Mouse (Mus musculus): ENCODE measurements at regions not wholly inside any gene's neighbourhood (a gene's known extent, or its start where the extent isn't known, plus 50 kb on each side); places are given as distances from the start of the nearest gene placed in this dataset.

DNA sequence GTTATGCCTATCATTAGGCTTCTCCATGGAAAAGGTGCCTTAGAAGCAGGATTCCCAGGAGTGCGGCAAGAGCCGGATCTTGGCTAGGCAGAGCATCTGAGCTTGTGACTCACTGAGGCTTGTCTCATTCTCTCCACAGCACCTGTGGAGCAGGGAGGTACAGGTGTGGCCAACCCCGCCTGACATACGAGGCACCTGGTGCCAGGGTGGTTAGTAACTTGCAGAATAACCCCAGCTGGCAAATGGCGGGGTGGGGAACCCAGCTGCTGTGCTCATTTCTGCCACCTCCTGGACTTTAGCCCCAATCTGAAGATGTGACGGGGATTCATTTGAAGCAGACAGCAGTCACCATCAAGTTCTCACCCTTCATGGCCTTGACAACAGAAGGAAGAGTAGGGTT, 96.2 kb downstream of the Pdgfra start:
- H3K4me3 ChIP-seq = no peak overlapping the region
- no peaks in the 10 kb centered on the region for H3K9me3 ChIP-seq
- no peak overlapping the region for H3K9ac ChIP-seq
- H3K27me3 ChIP-seq = no peaks in the 10 kb centered on the region
- H3K4me2 ChIP-seq = no peak overlapping the region
- 85% methylated on average over 6 of the region's 6 CpGs for WGBS
- no peaks in the 10 kb centered on the region for H3K36me3 ChIP-seq
- no peak for ATAC-seq (ENCODE audit: low FRiP score, low read depth)
- peaks cover 12% of the 10 kb centered on the region for H3K4me1 ChIP-seq (replicated peaks)
- no peak overlapping the region for H3K27ac ChIP-seq (replicated peaks)

DNA sequence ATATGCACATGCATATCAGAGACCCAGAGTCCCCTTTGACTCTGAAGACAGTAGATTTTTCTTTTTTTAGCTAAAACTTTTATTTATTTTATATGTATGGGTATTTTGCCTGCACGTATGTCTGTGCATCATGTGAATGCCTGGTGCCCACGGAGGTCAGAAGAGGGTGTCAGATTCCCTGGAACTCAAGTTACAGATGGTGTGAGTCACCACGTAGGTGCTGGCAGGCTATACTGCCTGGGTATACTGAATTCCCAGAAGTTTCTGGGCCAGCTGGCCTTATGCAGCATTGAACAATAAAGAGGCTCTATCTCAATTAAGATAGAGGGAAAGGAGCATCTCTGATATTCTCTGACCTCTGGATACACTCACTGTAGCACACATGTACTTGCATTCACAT, 97.6 kb downstream of the Pdgfra start:
- Histone ChIP-seq H3K9ac (no peak overlapping the region), H3K4me1 (replicated peaks) (peaks cover 12% of the 10 kb centered on the region), H3K9me3 (no peaks in the 10 kb centered on the region), H3K36me3 (no peaks in the 10 kb centered on the region), H3K27me3 (no peaks in the 10 kb centered on the region), H3K4me2 (no peak overlapping the region), H3K27ac (replicated peaks) (no peak overlapping the region), H3K4me3 (no peak overlapping the region)
- no peak for ATAC-seq (ENCODE audit: low FRiP score, low read depth)
- WGBS = 79% methylated on average over 3 of the region's 3 CpGs

DNA sequence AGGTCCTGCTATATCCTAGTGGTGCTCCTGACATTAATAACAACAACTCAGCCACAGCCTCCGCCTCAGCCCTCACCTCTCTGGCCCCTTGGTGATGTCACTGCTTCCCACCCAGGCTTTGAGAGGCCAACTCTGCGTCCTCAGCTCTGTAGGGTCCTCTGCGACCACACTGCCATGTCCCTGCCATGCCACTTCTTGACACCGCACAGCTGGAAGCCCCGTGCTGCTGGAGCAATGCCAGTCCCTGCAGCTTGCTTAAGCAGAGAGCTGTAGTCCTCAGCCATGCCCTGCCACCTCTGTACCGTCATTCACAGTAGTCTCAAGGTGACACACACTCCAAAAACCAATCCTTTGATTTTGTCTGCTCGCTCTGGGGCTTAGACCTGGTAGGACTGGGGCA, 101.3 kb downstream of the Pdgfra start:
- no peak overlapping the region for H3K9ac ChIP-seq
- 72% methylated on average over 7 of the region's 7 CpGs for WGBS

DNA sequence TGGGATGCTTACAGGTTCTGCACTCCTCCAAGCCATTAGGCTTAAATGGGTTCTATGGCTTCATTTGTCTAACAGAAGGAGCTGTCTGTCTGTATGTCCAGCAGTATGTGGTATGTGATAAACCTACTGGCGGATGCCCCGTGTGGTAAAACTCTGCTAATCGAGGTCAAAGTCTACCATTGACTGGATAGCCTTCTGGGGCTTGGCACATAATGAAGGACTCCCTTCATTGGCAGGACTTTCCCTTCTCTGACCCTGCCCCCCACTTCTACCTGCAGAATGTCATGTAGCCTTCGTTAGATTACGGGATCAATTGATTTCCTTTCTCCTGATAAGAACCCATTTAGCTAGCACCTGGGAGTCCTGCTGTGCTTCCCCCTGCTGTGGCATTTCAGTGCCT, 101.7 kb downstream of the Pdgfra start:
- H3K9ac ChIP-seq = no peak overlapping the region
- ATAC-seq (ENCODE audit: low FRiP score, low read depth) = no peak
- H3K27me3 ChIP-seq = no peaks in the 10 kb centered on the region
- no peaks in the 10 kb centered on the region for H3K36me3 ChIP-seq
- no peaks in the 10 kb centered on the region for H3K4me1 ChIP-seq (replicated peaks)
- H3K4me2 ChIP-seq = no peak overlapping the region
- no peaks in the 10 kb centered on the region for H3K9me3 ChIP-seq
- H3K27ac ChIP-seq (replicated peaks) = no peak overlapping the region
- WGBS = 86% methylated on average over 5 of the region's 5 CpGs
- H3K4me3 ChIP-seq = no peak overlapping the region

More for the DNA sequence above, 101.3 kb downstream of the Pdgfra start:
- no peaks in the 10 kb centered on the region for H3K4me1 ChIP-seq (replicated peaks)
- H3K36me3 ChIP-seq = no peaks in the 10 kb centered on the region
- no peaks in the 10 kb centered on the region for H3K9me3 ChIP-seq
- no peaks in the 10 kb centered on the region for H3K27me3 ChIP-seq
- H3K27ac ChIP-seq (replicated peaks) = no peak overlapping the region
- ATAC-seq (ENCODE audit: low FRiP score, low read depth) = no peak
- H3K4me3 ChIP-seq = no peak overlapping the region
- H3K4me2 ChIP-seq = no peak overlapping the region

DNA sequence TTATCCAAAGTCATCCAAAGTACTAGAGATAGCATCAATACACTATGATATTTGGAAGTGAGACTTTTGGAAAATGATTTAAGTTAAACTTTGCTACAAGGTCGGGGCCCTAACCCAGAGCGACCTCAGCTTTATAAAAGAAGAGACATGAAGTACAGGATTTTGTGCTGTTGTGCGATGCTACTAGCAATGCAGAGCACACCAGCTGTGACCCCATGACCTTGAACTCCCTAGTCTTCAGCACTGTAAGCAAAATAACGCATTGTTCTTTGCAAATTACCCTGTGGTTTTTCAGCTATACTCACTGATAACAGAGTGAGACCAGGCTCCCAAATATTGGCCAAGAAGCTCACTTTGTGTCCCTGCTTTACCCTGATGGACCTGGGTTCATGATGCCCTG, 104.1 kb downstream of the Pdgfra start:
- Histone ChIP-seq H3K4me3 (no peak overlapping the region), H3K4me1 (replicated peaks) (no peaks in the 10 kb centered on the region), H3K36me3 (no peaks in the 10 kb centered on the region), H3K9me3 (no peaks in the 10 kb centered on the region), H3K27ac (replicated peaks) (no peak overlapping the region), H3K27me3 (no peaks in the 10 kb centered on the region), H3K4me2 (no peak overlapping the region), H3K9ac (no peak overlapping the region)
- WGBS = 82% methylated on average over 4 of the region's 4 CpGs
- ATAC-seq (ENCODE audit: low FRiP score, low read depth) = no peak

DNA sequence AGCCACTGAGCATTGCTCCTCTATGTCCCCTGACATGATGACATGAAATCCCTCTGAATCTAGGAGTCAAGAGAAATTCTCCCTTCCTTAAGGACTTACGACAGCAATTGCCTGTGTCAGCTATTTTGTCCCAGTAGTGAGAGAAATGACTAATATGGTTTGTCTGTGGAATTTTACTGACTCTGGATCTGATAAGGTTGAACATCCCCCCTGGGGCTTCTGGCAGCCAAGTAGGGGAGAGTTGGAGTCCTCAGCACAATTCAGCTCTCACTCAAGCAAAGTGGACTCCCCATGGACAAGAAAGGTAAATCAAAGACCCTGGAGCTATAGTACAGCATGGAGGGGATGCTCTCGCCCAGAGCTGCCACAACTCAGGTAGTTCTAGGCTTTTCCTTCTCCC, 105.0 kb downstream of the Pdgfra start:
- Histone ChIP-seq H3K9ac (no peak overlapping the region), H3K4me1 (replicated peaks) (no peaks in the 10 kb centered on the region), H3K27ac (replicated peaks) (no peak overlapping the region), H3K4me3 (no peak overlapping the region), H3K4me2 (no peak overlapping the region), H3K9me3 (no peaks in the 10 kb centered on the region), H3K36me3 (no peaks in the 10 kb centered on the region), H3K27me3 (no peaks in the 10 kb centered on the region)
- 76% methylated on average over 2 of the region's 2 CpGs for WGBS
- no peak for ATAC-seq (ENCODE audit: low FRiP score, low read depth)

DNA sequence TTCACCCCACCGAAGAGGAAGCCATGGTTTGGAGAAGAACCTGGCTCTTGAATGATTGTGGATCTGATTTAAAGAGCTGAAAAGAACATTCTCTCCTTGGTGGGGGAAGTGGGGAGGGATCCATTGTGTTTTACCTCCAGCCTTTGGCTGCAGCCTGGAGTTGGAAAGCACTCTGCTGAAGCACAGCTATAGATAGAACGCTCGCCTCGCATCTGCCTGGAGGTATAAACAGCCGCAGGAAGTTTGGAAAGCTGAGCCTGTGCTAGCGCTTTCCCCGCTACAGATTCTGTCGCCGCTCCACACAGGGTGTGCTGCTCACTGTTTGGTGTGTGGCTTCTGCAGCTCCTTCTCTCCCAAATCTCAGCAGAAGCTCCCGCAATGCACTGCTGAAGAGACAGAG, 108.2 kb downstream of the Pdgfra start:
- no peaks in the 10 kb centered on the region for H3K27me3 ChIP-seq
- no peak for ATAC-seq (ENCODE audit: low FRiP score, low read depth)
- H3K9me3 ChIP-seq = no peaks in the 10 kb centered on the region
- H3K36me3 ChIP-seq = no peaks in the 10 kb centered on the region
- no peak overlapping the region for H3K4me3 ChIP-seq
- H3K9ac ChIP-seq = no peak overlapping the region
- no peaks in the 10 kb centered on the region for H3K4me1 ChIP-seq (replicated peaks)
- no peak overlapping the region for H3K4me2 ChIP-seq
- no peak overlapping the region for H3K27ac ChIP-seq (replicated peaks)
- 89% methylated on average over 10 of the region's 10 CpGs for WGBS

DNA sequence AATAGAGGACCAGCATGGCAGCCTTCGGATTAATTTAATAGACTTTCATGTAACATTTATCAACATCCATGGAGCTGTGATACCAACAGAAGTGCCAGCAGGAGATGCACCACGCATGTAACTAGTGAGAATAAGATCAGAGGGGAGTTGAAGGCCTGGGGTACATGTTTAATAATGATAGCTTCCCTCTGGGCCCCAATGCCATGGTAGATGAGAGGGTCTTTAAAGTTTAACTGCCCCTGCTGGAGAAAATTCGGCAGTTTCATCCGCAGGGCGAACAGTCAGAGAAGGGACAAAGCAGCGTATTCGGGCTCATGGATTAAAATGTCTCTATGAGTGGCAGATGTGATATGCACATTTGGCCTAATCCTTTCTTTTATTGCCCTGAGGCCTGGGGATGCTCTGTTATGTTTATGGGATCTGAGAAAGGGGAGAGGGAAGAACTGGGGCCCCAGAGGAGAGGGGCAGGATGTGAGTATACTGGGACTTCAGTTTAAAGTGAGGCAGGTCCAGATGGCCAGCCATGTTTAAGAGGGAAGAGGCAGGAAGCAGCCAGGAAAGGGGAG, 114.1 kb downstream of the Pdgfra start:
- H3K4me1 ChIP-seq (replicated peaks) = no peaks in the 10 kb centered on the region
- H3K4me2 ChIP-seq = no peak overlapping the region
- H3K9ac ChIP-seq = no peak overlapping the region
- WGBS = 72% methylated on average over 7 of the region's 7 CpGs
- no peaks in the 10 kb centered on the region for H3K27me3 ChIP-seq
- no peak overlapping the region for H3K27ac ChIP-seq (replicated peaks)
- H3K9me3 ChIP-seq = no peaks in the 10 kb centered on the region
- H3K4me3 ChIP-seq = no peak overlapping the region
- ATAC-seq (ENCODE audit: low FRiP score, low read depth) = no peak
- H3K36me3 ChIP-seq = no peaks in the 10 kb centered on the region

DNA sequence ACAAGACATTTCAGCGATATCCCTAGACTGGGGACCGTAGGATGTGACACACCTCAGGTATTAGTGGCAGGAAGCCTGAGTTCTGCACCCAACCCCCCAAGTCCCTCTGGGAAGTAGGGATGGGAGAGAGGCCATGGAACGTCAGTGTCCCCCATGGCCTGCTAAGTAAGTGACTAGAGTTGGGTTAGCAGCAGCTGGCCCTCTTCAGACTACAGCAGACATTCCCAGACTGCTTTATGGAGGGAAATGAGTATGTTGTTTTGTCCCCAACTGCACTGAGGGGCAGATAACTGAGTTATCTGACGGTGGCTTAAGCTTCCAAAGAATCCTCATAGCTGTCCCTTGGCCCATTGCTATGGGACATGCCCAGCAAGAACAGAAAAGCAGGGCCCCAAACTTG, 114.8 kb downstream of the Pdgfra start:
- no peak overlapping the region for H3K27ac ChIP-seq (replicated peaks)
- ATAC-seq (ENCODE audit: low FRiP score, low read depth) = no peak
- no peaks in the 10 kb centered on the region for H3K9me3 ChIP-seq
- H3K4me1 ChIP-seq (replicated peaks) = no peaks in the 10 kb centered on the region
- 83% methylated on average over 4 of the region's 4 CpGs for WGBS
- H3K4me2 ChIP-seq = no peak overlapping the region
- H3K4me3 ChIP-seq = no peak overlapping the region
- no peaks in the 10 kb centered on the region for H3K36me3 ChIP-seq
- no peak overlapping the region for H3K9ac ChIP-seq
- H3K27me3 ChIP-seq = no peaks in the 10 kb centered on the region

DNA sequence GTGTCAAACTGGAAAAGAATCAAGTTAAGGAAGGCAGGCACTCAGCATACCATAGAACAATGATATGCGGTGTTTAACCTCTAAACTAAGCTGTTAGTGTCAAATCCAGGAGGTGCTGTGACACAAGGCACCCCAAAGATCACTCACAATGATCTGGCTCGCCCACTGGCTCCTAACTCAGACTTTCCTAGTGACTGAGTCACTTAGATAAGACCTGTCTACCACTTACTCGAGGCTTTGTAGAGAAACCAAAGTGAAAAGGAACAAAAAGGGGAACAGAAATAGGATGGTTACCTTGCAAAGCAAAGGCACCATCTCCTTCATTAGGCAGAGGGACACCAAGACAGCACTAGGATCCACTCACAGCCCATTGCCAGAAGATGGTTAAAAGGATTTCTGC, 115.7 kb downstream of the Pdgfra start:
- no peaks in the 10 kb centered on the region for H3K9me3 ChIP-seq
- H3K9ac ChIP-seq = no peak overlapping the region
- H3K4me2 ChIP-seq = no peak overlapping the region
- H3K27me3 ChIP-seq = no peaks in the 10 kb centered on the region
- H3K4me1 ChIP-seq (replicated peaks) = no peaks in the 10 kb centered on the region
- ATAC-seq (ENCODE audit: low FRiP score, low read depth) = no peak
- no peaks in the 10 kb centered on the region for H3K36me3 ChIP-seq
- WGBS = 85% methylated on average over 3 of the region's 3 CpGs
- H3K27ac ChIP-seq (replicated peaks) = no peak overlapping the region
- H3K4me3 ChIP-seq = no peak overlapping the region

DNA sequence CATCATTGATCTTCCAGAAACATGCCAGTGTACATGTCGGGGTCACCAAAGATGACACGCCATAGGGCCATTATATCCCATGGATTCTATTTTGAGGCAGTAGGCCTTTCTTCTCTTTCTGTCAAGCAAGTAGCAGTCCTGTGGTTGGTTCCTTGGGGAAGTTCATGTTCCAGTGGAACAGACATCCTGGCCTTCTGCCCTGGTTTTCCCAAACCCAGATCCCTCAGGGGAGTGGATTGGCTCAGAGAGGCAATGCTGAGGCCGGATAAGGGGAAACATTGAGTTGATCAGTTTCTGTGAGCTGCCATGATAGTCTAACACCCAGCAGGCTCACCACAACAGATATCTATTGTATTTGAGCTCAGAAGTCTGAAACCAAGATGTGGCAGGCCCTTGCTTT, 125.9 kb downstream of the Pdgfra start:
- WGBS = 98% methylated on average over 3 of the region's 3 CpGs
- Histone ChIP-seq H3K4me1 (replicated peaks) (no peaks in the 10 kb centered on the region), H3K9me3 (no peaks in the 10 kb centered on the region), H3K27ac (replicated peaks) (no peak overlapping the region), H3K9ac (no peak overlapping the region), H3K36me3 (no peaks in the 10 kb centered on the region), H3K27me3 (no peaks in the 10 kb centered on the region), H3K4me3 (no peak overlapping the region), H3K4me2 (no peak overlapping the region)
- ATAC-seq (ENCODE audit: low FRiP score, low read depth) = no peak

DNA sequence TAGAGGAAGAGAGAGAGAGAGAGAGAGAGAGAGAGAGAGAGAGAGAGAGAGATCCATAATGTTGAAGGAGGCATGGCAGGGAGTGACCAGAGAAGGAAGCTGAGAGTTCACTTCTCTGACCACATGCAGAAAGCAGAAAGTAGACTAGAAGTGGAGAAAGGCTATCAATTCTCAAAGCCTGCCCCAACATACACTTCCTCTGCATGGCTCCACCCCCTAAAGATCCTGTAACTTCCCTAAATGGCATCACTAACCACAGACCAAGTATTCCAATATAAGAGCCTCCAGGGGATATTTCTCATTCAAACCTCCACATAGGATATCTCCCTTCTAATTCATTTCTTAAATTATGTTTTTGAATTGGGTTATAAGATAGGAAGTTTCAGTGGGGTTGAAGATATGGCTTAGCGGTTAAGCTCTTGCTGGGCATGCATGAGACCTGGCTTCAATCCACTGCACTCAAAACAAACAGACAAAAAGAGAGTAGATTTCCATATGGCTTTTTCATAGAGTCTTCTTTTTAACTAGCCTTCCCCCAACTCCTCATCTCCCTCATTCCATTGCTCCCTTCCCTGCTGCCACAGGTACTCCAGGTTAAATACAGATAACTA, 127.6 kb downstream of the Pdgfra start:
- WGBS = 88% methylated on average over 1 of the region's 1 CpGs
- no peak overlapping the region for H3K4me3 ChIP-seq
- no peaks in the 10 kb centered on the region for H3K27me3 ChIP-seq
- H3K27ac ChIP-seq (replicated peaks) = no peak overlapping the region
- no peaks in the 10 kb centered on the region for H3K36me3 ChIP-seq
- H3K9me3 ChIP-seq = no peaks in the 10 kb centered on the region
- no peak for ATAC-seq (ENCODE audit: low FRiP score, low read depth)
- H3K9ac ChIP-seq = no peak overlapping the region
- H3K4me2 ChIP-seq = no peak overlapping the region
- H3K4me1 ChIP-seq (replicated peaks) = no peaks in the 10 kb centered on the region

DNA sequence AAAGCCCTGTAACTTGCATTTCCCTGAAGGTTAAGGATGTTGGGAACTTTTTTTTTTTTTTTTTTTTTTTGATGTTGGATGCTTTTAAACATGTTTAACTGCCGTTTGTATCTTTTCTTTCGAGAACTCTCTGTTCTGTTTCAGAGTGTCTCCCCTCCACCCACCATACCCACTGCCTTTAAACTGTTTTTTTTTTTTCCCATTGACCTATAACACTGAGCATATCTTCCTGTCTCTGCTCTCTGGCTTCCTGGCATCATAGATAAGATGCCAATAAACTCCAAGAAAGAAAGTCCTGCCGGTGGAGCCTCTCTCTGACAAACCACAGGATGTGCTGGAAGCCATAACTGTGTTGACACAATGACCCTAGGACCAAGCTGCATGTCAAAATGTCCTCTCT, 128.6 kb downstream of the Pdgfra start:
- no peak overlapping the region for H3K27ac ChIP-seq (replicated peaks)
- ATAC-seq (ENCODE audit: low FRiP score, low read depth) = no peak
- WGBS = 92% methylated on average over 3 of the region's 3 CpGs

More for the DNA sequence above, 128.6 kb downstream of the Pdgfra start:
- no peaks in the 10 kb centered on the region for H3K36me3 ChIP-seq
- no peaks in the 10 kb centered on the region; the same call in 1 of the 2 replicates for H3K4me1 ChIP-seq (replicated peaks)
- no peak overlapping the region for H3K4me3 ChIP-seq
- no peak overlapping the region for H3K4me2 ChIP-seq
- H3K9me3 ChIP-seq = no peaks in the 10 kb centered on the region
- no peaks in the 10 kb centered on the region for H3K27me3 ChIP-seq
- no peak overlapping the region for H3K9ac ChIP-seq

All from hindbrain, embryonic 15.5 days (tissue).